Mouse (Mus musculus): ENCODE data around the gene Tmem94.

The Tmem94 gene

DNA sequence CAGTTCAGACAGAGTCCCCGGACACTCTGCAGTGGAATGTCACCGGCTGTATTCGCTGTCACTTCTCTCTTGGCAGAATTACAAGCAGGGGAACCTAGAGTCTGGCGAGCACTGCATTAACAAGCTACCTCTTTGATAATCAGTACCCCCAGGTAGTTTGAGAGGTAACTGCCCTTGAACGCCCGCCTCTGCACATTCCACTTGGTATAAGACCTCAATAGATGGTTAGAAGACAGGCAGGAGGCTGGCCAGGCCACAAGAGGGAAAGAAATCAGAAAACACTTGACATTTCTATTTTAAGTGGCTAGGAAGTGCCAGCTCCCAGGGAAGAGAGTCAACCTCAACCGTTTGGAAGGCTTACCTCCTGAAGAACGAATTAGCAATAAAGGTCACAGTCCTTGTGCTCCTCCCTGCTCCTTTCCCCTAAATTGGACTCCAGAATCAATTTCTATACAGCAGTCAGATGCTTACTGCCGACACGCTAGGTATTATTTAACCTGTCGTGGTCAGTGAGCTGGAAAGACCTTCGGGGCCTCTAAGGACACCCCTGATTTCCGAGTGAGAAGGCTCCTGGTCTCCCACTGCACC lies 1.2 kb downstream of the Tmem94 start:
- DNase-seq (ENCODE audit: low spot score in 2 of 2): no peak

DNA sequence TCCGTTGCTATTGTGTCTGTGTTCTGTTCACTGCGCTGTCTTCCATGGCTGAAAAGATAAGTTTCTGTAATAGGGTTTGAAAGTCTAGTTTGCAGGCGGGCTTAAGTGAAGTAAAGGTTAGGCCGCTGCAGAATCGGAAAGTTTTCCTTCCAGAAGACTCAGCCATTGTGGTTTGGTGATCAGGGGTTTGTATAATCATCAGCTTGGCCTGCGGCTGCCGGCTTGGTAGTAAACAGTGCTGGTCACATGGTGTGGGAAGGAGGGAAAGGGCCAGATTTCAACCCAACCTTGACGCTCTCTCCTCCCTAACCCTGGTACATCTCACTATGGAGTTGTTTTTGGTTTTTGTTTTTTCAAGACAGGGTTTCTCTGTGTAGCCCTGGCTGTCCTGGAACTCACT lies 1.7 kb downstream of the Tmem94 start:
- no peak for DNase-seq (ENCODE audit: low spot score in 2 of 2)

DNA sequence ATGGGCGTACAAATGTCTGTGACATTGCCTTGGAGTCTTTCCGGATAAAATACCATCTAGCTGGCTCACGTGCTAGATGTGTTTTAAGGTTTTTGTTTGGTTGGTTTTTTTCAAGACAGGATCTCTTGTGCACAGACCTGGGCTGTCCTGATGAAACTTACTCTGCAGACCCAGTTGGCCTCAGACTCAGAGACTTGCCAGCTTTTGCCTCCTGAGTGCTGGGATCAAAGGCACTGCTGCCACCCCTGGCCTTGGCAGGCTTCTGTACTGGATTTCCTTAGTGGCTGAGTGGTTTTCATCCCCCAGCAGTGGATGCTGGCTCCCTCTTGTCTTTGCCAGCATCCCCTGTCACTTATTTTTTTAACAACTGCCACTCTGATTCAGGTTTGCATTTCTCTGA lies 3.7 kb downstream of the Tmem94 start:
- no peak for DNase-seq (ENCODE audit: low spot score in 2 of 2)

DNA sequence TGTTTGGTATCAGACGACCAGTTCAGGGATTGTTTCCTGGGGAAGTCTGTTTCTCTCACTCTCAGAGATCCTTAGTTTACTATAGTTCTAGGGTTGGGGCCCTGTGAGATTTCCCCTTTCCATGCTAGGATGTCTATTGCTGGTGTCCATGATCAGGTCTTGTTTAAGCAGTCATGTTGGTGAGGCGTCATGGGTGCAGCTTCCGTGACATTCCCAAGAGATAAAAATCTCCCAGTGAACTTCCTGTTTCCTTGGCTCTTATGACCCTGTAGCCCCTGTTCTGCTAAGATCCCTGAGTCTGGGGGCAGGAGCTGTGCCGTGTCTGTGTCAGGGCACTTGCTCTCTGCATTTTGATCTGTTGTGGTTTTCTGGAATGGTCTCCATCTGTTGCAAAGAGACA lies 9.4 kb downstream of the Tmem94 start:
- no peak for DNase-seq (ENCODE audit: low spot score in 2 of 2)

DNA sequence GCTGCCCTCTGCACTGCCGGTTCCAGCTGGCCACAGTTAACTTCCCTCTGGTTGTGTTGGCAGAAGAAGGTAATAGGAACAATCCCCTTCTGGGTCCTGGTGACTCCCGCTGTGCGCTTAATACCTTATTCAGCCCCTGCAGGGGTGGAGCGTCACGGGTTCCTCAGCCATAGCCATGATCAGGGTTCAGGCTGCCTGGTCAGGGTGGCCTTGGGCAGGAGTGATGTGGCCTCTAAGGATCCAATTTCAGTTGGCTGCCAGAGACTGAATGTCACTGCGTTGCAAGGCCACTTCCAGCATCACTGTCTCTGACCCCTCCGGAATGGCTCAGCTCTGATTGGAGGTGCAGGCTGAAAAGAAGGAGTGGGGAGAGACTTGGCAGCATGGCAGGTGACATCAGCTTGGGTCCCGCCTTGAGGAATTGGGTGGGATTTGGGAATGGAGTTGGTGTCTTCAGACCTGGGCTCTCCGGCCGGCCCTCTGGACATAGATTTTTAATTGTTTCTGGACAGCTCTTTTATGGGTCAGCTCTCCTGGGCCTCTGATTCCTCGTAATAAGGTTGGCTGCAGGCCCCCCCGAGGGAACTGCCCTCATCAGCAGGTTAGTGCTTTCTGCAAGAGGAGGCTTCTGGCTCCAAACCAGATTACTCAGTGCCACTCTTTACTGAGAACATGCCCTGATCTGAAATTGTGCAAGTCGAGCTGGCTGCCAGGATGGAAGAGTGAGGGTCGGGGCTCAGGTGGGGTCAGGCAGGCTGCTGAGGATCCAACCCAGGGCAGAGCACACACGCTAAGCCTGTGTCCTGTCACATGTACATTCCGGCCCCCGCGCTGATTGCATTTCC lies 10.8 kb downstream of the Tmem94 start:
- no peak for DNase-seq (ENCODE audit: low spot score in 2 of 2)

DNA sequence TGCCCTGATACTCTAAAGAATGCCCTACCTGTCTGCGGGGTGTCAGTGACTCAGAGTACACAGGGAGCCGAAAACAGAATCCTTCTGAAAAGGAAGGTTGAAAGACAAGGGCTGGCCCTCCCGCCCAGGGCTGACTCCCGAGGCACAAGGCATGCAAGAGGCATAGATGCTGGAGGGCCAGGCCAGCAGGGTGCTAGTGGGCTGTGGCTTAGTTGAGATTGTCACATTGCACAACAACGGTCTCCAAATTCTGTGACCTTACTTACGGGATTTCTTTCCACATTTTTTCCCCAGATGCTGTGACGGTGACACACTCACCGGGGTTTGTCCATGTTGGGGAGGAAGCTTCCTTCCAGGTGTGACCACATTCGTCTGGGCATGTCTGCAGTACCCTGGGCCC lies 11.7 kb downstream of the Tmem94 start:
- no peak for DNase-seq (ENCODE audit: low spot score in 2 of 2)

DNA sequence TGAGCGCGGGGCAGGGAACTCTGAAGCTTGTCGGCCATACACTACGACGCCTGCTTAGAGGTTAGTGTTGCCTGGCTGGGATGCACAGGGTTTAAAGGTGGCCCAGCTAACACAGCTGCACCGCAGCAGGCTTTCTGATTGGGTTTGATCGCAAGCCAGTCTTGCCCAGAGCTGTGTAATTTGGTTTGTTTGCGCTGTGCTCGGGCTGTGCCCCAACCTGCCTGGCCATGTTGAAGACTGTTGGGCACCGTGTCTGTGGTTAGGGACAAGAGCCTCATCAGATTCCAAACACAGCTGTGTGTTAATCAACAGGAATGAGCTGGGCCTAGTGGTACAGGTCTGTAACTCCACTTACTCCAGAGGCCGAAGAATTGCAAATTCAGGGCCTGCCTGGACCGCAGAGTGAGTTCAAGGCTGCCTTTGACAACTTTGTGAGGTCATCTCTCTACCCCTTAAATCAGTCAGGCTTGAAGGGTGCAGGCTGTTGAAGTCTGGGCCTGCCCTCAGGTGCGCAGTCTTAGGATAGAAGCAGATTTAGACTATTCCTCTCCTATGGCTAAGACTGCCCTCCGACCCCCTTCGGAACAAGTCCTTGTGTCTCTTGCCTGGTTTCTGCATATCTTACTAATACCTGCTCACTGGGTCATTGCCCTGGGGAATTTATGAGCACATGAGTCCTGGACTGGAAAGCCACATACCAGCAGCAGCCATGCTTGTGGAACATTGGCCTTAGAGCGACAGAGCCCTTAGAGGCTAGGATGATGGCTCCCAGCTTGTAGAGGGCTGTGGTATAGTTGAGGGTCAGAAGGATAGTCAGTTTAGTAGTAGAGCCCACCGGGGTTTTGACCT lies 12.5 kb downstream of the Tmem94 start:
- DNase-seq (ENCODE audit: low spot score in 2 of 2): no peak

DNA sequence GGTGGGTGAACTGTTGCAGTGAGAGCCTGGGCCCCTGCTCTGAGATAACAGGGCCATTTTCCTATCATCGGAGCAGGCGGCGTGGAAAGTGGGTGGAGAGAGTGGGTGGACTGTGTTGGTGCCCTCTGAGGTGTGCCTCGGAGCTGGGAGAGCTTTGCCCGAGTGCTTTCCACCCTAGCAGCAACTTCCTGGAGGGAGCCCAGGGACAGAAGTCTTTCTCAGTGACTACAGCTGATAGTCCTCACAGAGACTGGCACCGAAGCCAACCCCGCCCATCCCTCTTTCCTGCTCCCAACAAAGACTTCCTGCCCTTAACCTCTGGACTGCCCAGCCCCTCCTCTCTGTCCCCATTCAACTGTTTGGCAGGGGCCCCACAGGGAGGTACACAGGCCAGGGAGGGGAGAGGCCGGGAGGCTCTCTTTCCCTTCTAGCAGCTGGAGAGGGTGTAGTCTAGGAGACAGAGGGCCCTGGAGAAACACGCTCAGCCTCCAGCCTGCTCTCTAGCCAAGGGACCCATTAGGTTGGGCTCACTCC lies 13.9 kb downstream of the Tmem94 start:
- DNase-seq (ENCODE audit: low spot score in 2 of 2): peak; percentile 57 to 77

DNA sequence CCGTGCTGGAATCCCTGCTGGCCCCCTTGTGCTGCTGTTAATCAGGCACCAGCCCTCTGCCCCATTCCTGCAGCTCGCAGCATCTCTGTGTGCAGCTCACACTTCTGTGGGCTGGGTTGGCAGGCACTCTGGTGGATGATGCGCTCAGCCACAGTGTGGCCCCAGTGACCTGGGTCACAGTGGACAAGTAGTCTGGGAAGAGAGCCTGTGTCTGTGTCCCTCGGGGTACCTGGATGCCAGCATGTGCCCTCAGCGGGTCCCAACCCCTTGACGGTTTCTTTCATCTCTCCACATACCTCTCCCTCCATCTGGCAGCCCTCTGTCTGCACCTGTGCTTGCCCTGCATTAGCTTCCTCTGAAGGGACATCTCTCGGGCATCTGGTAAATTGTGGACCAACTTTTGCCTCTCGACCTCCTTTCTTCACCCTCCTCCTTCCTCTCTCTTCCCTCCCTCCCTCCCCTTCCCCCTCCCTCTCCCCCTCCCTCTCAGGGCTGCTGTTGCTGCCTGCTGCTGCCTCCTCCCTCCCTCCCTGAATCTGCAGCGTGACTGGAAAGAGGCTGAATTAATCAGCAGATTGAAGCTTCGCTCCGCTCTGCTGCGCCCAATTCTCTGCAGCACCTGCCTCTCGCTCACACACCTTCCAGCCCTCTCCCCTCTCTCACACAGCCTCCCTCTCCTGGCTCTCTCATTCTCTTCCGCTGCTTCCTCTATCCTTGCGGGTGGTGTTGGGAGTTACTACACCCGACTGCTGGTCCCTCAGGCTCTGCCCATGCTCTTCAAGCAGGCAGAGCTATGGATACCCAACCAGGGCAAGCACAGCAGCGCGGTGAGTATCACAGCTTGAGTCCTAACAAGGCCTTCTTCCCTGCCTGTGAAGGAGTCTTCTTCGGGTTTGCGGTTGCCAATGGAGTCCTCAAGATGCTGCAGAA lies 15.2 kb downstream of the Tmem94 start:
- no peak for DNase-seq (ENCODE audit: low spot score in 2 of 2)

DNA sequence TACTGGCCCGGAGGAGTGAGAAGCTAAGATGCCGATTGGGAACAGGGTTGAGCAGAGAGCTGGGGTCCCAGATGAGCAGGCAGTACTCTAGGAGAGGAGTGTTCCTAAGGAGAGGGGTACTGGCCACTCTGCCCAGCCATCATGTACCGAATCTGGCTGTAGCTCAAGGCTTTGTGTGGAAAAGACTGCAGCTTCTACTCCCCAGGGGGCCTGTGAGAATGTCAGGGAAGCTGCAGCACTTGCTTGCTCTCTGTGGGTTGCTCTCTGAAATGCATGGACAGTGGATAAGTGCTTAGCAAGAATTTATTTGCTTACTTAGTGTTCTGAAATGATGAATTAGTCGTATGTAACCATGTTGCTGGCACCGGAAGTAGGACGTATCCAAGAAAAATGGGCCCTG lies 21.2 kb downstream of the Tmem94 start:
- no peak for DNase-seq (ENCODE audit: low spot score in 2 of 2)

DNA sequence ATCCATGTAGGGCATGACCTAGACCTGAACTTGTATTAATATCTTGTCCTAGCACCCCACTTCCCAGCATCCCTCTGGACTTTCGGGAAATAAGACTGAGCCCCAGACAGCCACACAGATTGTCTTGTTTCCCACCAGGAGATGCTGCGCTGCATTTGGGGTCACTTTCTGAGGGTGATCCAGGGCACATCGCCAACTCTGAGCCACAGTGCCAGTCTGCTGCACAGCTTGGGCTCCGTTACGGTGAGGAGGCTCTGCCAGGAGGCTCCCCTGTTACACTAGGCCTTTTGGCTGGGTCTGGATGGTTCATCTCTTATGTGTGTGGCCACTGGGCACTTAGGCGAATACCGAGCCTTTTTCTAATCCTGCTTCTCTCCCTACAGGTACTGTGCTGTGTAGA lies 24.6 kb downstream of the Tmem94 start:
- no peak for DNase-seq (ENCODE audit: low spot score in 2 of 2)

DNA sequence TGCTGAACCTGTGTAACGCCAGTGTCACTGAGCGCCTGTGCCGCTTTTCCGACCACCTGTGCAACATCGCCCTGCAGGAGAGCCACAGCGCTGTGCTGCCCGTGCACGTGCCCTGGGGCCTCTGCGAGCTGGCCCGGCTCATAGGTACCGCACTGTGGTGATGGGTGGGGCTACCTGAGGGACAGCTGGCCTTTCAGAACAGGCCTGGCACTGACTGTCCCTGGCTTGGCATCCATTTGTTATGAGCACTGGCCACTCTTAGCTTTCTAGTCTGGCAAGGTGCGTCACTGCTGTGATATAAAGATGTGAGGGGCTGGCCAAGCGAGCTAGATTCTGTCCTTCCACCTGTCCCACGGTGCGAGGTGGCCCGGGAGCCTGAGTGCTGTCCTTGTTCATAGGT lies 26.7 kb downstream of the Tmem94 start:
- DNase-seq (ENCODE audit: low spot score in 2 of 2): no peak

DNA sequence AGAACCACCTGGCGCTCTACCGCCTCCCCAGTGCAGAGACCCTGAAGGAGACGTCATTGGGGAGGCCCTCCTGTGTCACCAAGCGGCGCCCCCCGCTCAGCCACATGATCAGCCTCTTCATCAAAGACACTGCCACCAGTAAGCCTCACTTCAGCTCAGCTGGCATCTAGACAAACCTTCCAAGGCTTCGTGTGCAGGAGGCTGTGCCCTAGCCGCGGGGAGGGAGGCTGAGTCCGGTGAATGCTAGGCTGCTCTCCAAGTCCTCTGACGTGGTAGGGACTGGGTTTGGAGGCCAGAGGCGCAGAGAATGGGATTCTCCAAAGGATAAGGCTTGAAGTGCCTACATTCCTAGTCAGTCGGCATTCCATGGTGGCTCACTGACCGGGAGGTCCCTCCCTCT lies 27.1 kb downstream of the Tmem94 start:
- DNase-seq (ENCODE audit: low spot score in 2 of 2): no peak

DNA sequence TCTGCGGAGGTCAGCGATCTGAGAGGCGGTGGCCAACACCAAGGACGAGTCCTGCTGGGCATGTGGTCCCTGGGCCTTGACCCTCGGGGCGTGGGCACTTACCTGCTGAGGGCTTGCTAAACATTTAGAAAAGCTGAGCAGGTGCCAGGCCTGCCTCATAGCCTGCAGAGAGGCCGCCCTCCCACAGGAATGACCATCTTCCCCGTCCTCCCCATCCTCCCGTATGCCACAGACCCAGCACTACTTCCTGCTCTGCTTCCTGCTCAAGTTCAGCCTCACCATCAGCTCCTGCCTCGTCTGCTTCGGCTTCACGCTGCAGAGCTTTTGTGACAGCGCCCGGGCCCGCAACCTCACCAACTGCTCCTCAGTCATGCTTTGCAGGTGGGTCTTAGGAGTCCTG lies 31.7 kb downstream of the Tmem94 start:
- DNase-seq (ENCODE audit: low spot score in 2 of 2): no peak

DNA sequence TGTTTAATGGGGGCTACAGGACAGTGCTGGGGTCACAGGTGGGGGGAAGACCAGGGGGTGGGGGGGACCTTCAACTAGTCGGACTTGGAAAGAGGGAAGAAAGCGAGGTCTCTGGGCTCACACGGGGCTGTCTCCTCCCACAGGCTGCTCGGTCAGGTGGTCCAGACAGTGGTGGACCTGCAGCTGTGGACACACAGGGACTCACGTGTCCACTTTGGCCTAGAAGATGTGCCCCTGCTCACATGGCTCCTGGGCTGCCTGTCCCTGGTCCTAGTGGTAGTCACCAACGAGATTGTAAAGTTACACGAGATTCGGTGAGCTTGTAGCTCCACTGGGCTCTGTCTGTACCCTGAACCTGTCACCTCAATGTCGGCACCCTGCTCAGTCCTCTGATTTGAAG lies 32.4 kb downstream of the Tmem94 start:
- no peak for DNase-seq (ENCODE audit: low spot score in 2 of 2)

DNA sequence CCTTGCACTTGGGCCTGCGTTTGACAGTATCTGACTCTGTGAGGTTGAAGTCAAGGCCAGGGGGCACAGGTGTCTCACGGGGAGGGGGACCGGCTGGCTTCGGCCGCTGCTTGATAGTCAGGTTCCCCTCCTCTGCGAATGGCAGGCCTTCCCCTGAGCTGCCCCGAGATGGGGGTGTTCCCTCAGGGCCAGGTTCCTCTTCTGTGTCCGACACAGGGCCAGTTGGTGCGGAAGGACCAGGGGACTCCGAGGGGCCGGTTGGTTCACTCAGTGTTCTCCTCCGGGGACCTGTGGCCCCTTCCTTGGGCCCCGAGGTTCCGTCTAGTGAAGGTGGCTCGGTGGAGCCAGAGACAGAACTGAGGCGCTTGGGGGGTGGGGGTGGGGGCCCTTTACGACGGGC lies 35.7 kb downstream of the Tmem94 start:
- no peak for DNase-seq (ENCODE audit: low spot score in 2 of 2)

DNA sequence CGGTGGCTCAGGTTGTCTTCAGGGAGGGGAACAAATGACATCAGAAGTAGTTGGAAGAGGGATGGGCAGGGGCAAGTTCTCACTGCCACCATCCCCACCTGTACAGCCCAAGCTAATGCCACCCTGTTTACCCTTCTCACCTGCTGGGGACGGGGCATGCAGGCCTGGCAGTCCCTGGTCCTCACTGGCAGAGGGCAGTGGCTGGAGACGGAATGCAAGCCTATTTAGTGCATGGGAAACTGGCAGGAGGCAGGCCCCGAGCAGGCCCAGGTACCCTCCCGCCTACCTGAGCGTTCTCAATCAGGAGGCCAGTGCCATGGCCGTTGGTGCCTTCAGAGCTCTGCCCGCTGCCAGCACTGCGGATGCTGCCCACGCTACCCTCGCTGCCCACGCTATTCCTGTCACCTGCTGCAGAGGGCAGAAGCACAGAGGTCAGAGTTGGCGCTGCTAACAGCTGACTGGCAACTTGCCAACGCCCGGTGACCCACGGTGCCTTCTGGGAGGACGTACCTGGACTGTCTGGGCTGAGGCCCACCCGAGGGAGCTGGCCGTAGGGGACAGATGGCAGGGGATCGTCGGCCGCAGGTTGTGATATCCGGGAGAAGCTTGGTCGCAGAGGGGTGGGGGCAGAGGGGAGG lies 38.0 kb downstream of the Tmem94 start:
- no peak for DNase-seq (ENCODE audit: low spot score in 2 of 2)

DNA sequence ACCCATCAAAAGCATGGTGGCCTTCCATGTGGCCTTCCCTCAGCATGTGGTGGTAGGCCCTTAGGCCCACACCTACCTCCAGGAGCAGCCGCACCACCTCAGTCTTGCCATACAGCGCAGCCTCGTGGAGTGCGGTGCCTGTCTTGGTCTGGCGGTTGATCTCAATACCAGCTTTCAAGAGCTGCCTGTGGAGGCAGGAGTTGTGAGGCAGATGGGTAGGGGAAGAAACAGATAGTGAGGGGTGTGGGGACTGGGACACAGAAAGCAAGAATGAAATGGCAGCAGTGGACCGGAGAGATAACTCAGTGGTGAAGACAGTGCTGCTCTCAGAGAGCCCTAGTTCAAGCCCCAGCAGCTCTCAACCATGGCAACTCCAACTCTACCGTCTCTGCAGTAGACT lies 39.8 kb downstream of the Tmem94 start:
- DNase-seq (ENCODE audit: low spot score in 2 of 2): peak in 1 of 2 experiments; percentile 55

DNA sequence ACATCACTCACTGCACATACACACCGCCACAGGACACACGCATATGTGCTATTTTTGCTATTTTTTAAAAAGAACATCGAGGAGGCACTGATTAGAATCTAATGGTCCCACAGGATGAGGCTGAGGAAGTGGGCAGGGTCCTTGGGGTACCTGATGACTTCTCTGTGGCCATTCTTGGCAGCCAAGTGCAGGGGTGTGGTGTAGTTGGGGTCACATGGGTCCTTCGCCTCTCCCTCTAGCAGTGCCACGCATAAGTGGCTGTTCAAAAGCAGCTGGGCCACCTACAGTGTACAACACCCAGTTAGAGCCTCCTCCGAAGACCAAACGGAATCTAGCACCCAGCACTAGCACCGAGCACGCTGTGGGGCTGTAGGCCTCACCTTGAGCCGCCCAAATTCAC lies 40.9 kb downstream of the Tmem94 start:
- no peak for DNase-seq (ENCODE audit: low spot score in 2 of 2)

DNA sequence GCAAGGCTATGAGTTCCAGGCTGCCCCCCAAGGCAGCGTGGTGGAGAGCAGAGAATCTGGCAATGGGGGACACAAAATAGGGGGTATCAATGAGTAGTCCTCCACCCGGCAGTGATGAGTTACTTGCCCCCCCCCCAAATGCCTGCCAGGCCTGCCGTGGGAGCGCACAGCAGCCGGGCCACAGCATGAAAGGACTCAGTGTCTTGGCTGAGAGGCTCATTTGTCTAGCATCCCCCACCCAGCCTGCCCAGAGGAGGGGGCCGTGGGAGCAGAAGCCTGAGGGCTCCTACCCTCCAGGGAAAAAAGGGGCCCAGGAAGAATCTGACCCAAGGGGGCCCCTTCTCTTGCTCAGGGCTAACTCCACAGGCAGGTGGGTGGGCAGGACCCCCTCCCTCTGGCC lies 42.1 kb downstream of the Tmem94 start:
- DNase-seq (ENCODE audit: low spot score in 2 of 2): no peak

DNA sequence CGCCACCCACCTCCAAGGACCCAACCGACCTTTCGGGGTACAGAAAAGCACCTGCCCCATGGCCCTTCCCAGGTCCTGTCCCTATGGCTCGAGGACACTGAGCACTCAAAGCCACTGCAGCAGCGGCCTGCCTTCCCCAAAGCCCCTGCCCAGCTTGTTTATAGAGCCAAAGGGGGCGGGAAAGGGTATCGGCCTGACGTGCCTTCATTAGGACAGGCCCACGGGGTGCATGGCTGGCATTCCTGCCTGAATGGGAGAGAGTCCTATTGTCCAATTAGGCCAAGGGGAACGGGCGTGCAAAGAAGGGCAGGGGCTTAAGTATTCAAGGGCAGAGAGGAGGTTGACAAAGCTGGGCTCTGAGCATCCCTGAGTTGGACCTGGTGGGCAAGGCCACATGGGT lies 42.7 kb downstream of the Tmem94 start:
- DNase-seq (ENCODE audit: low spot score in 2 of 2): no peak
